Mouse (Mus musculus) CH12F3 (cell line): ENCODE measurements around the gene Ggt6.
"Not testable (repeated sequence)": the region's sequence is repeated elsewhere in the genome, so short reads cannot be mapped to it uniquely, and the experiment has no call there.

Source experiments
- in situ Hi-C: fragments of 300-500 bp; cut with MboI; formaldehyde crosslinking; loops from 2 replicates; pipeline ENCODE4 v1.14.3; 2020; ENCODE audit warnings: low sequenced_read_pairs

Gene Ggt6

DNA sequence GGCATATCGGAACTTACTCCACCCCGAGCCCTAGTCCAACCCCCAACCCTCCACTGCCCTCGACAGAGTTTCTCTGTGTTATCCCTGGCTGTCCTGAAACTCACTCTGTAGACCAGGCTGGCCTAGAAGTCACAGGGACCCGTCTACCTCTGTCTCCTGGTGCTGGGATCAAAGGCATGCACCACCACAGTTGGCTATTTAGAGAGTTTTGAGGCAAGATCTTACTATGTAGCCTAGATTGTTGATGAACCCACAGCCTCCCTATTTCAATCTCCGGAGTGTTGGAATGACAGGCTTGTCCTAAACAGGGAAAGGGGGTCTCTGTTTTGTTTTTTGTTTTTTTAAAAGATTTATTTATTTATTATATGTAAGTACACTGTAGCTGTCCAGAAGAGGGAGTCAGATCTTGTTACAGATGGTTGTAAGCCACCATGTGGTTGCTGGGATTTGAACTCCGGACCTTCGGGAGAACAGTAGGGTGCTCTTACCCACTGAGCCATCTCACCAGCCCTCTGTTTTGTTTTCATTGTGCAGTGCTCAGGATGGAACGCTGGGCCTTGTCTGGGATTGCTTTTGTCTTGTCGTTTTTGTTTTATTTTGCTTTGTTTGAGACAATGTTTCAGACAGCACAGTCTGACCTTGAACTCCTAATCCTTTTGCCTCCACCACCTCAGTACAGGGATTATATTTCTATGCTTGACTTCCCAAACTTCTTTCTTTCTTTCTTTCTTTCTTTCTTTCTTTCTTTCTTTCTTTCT, 4.8 kb upstream of the Ggt6 start:
- in situ Hi-C loops: not testable (repeated sequence)

GRCm38 (mm10) chr11:72435694-72436045, 344 bp downstream of the Ggt6 start:
- in situ Hi-C loops: no loop called here

GRCm38 (mm10) chr11:72436271-72436670, 945 bp downstream of the Ggt6 start:
- in situ Hi-C loops: no loop called here

- in situ Hi-C loops: no loop called here
These were observed 1.7 kb downstream of the Ggt6 start for GRCm38 (mm10) chr11:72436756-72437650.

- in situ Hi-C loops: no loop called here
These were observed 3.1 kb downstream of the Ggt6 start for GRCm38 (mm10) chr11:72438411-72438810.

DNA sequence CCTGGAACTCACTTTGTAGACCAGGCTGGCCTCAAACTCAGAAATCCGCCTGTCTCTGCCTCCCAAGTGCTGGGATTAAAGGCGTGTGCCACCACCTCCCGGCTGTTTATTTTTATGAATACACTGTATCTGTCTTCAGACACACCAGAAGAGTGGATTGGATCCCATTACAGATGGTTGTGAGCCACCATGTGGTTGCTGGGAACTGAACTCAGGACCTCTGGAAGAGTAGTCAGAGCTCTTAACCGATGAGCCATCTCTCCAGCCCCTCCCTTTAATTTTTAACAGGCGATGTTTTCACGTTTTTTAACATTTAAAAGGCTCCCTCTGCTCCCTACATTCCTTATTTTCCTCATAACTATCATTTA, 5.3 kb downstream of the Ggt6 start:
- in situ Hi-C loops: loop anchor here (10.0 kb wide), 1 partner anchor 114 kb away; the partner anchor contains the start of gene Spns3

GRCm38 (mm10) chr11:72440965-72441664, 5.8 kb downstream of the Ggt6 start, which contains the start of gene Mybbp1a:
Gene Mybbp1a (plus strand): TSS chr11:72441355.
- in situ Hi-C loops: loop anchor here (10.0 kb wide), 1 partner anchor 114 kb away; the partner anchor contains the start of gene Spns3

DNA sequence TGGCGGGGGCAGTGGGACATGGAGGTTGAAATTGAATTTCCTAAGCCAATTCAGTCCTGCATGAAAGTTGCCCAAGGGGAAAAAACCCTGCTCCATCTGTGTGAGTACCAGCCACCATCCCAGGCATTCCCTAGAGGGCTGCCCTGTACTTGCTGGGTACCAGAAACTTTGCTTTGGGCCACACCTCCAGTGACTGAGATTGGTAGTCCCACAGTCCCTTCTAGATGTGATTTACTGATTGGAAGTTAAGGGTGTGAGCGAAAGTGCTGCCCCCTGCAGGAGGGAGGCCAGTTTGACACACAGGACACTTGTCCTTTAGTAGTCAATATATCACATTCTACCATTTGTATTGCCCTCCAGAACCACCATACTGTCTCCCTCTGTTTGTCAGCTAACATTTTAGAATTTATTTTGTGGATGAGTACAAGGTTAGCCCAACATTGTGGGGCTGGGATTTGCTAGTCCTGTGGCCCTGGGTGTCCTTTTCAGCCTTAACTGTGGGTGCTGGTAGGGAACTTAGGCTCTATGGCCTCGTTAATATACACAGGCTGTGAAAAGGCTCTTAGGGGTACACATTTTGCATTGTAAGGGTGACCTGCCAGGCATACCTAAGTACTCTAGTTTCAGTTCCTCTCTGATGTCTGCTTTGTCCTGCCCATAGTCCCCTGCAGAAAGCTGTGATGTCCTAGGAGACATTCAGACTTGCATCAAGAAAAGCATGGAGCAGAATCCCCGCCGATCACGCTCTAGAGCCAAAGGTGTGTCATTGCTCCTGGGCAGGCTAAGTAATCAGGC, 11.2 kb downstream of the Ggt6 start:
- in situ Hi-C loops: loop anchor here (10.0 kb wide), 1 partner anchor 108 kb away; the partner anchor contains the start of gene Spns3

DNA sequence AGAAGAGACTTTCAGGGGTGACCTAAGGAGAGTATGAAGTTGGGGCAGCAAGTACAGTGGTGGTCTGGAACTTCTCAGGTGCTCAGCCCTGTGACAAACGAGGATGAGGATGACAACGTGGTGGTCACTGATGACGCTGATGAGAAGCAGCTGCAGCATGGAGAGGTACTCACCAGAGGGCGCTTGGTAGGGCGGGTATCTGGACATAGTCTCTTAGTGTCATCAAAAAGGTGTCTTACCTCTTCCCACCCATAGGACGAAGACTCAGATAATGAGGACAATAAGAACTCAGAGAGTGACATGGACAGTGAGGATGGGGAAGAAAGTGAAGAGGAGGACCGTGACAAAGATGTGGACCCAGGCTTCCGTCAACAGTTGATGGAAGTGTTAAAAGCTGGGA, 12.1 kb downstream of the Ggt6 start:
- in situ Hi-C loops: loop anchor here (10.0 kb wide), 1 partner anchor 107 kb away; the partner anchor contains the start of gene Spns3

DNA sequence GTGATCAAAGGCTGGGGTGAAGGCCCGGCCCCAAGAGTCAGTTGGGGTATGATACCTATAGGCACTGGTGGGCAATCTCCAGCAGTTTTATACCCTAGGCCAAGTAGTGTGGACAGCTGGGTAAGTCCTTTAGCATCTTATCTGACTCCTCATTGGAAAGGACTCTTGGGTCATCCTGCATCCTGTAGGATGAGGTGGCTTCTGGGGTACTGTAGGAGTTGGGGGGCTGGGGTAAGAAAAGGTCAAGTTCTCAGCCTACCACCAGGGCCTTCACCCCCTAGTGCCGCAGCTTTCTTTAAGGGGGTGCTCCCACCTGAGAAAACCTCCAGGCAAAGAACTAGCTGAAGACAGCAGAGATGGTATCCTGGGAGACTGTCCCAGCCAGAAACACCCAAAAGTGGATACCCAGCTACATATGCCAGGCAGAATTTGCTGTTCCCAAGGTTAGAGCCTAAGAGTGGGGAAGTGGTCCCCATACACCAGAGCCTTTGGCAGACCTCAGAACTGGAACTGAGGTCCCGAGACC, 16.9 kb downstream of the Ggt6 start:
- in situ Hi-C loops: no loop called here

GRCm38 (mm10) chr11:72453105-72453953, 18.0 kb downstream of the Ggt6 start:
- in situ Hi-C loops: no loop called here

DNA sequence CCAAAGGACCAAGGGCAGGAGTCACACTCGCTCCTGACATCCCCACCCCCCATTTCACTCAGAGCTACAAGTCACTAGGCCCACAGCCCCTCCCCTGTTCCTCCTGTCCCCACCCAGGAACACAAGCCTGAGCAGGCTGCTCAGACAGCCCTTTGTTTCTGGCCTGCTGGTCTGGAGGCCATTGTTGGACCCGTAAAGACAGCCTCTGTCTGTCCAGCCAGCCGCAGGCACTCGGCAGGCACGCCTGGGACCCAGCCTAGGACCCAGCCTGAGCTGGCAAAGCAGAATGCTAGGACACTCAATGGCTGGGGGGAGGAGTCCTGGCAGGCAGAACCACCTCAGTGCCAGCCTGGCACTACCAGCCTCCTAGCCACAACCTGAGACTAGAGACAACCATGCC, 20.4 kb downstream of the Ggt6 start:
- in situ Hi-C loops: no loop called here

GRCm38 (mm10) chr11:72457995-72458496, 22.7 kb downstream of the Ggt6 start:
- in situ Hi-C loops: no loop called here

DNA sequence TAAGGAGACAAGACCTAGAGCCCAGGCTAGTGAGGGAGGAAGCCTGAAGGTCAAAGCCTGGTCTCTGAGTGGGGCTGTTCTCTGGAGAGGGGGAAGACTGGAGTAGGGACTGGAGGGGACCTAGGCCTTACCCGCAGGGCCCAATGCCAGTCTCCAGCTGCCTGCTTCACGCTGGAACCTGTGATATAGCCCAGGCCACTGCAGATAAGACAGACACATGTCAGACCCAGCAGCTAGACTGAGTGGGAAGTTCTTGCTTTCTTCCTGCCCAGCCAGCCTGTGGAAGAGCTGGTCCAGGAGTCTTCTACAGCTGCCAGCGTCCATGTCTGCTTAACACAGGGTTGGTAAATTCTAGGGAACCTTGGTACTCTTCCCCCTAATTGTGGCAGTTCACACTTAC, 23.2 kb downstream of the Ggt6 start:
- in situ Hi-C loops: no loop called here

DNA sequence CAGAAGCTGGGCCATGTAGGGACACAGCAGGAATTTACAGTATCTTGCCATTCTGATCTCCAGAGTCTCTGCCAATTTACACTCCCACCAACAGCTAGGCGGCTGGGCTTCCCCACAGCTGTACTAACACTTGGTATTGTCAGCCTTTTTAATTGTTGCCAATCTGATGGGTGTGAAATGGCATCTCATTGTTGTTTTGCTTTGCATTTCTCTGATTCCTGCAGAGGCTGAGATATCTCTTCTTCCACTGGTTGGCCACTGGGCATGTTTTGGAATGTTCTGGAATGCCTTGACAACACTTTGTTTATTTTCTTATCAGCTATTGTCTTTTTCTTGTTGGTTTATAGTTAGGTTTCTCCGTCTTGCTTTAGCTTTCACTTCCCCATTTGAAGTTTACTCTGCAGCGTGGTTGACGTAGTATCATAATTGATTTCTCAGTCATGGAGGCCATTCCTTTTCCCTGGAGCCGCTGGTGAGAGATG, 26.2 kb downstream of the Ggt6 start:
- in situ Hi-C loops: no loop called here

- in situ Hi-C loops: no loop called here
These were observed 29.5 kb downstream of the Ggt6 start for GRCm38 (mm10) chr11:72464821-72465220.

GRCm38 (mm10) chr11:72465978-72466693, 30.8 kb downstream of the Ggt6 start:
- in situ Hi-C loops: no loop called here
